Mouse (Mus musculus) spleen, adult 2 months (tissue): ENCODE results near the gene Fgfbp3.

ENCODE experiments used
- CTCF ChIP-seq: fragments of 200-500 bp; IDR thresholded peaks from 2 replicates; pipeline ENCODE4 v1.5.1; 2011; ENCODE audit warnings: mild to moderate bottlenecking, inconsistent platforms; ENCODE audit not compliant: insufficient read depth, insufficient read length, insufficient replicate concordance; ENCODE audit errors: extremely low read depth
- POLR2A ChIP-seq: fragments of 200-500 bp; IDR thresholded peaks from 2 replicates; pipeline ENCODE4 v1.6.1; 2011; ENCODE audit warnings: low read depth, low read length, inconsistent platforms

GRCm38 (mm10) chr19:36878743-36879495, 40.5 kb downstream of the Fgfbp3 start:
- no peak for TF ChIP-seq CTCF
- TF ChIP-seq POLR2A, result no peak
